Mouse (Mus musculus) liver, postnatal 0 days (tissue): ENCODE data around the gene Rpl3l.
"Not testable (repeated sequence)": the region's sequence is repeated elsewhere in the genome, so short reads cannot be mapped to it uniquely, and the experiment has no call there.

Source experiments
- CTCF ChIP-seq: sonication (generic); IDR thresholded peaks from 2 replicates; pipeline ENCODE4 v1.5.1; 2016; ENCODE audit warnings: antibody characterized with exemption, low read depth
- EP300 ChIP-seq: IDR thresholded peaks from 2 replicates; pipeline ENCODE4 v1.6.1; 2016; ENCODE audit warnings: antibody characterized with exemption, low read depth, mild to moderate bottlenecking

GRCm38 (mm10) chr17:24720616-24721015 is 7.0 kb upstream of the Rpl3l start:
- not testable (repeated sequence) for TF ChIP-seq EP300, CTCF
